Comparison of ENCODE assay signal across 28 mouse cellular contexts in genomic region chr2:5598533-5598932, GRCm38 (mm10).
DNase-seq lines count a peak whose midpoint lies in the region; ATAC-seq and TF ChIP-seq lines count a peak whose summit lies in the region.
"Had no signal": no experiment of that assay in that cellular context is flagged by ENCODE, and none has a peak within 500 bp of the region (broad histone marks: within the 10 kb centered on the region; RNA-seq: fewer than 3 reads in every experiment).

No protein-coding gene starts in this region.

- H3K9me3 ChIP-seq in intestine, embryonic 14.5 days (ENCODE audit: control insufficient read depth, low read length) = no peaks in the 10 kb centered on the region
- H3K9me3 ChIP-seq in intestine, postnatal 0 days (ENCODE audit: control insufficient read depth) = no peaks in the 10 kb centered on the region
- H3K9me3 ChIP-seq in hindbrain, postnatal 0 days (ENCODE audit: low read length) = no peaks in the 10 kb centered on the region
- H3K9me3 ChIP-seq in hindbrain, embryonic 11.5 days (ENCODE audit: control insufficient read depth, low read length) = no peaks in the 10 kb centered on the region
- H3K9me3 ChIP-seq: embryonic facial prominence, embryonic 10.5 days; embryonic facial prominence, embryonic 13.5 days; forebrain, embryonic 12.5 days; forebrain, embryonic 15.5 days; G1E had no signal

- no peak overlapping the region for H3K9ac ChIP-seq in intestine, embryonic 14.5 days (ENCODE audit: low read length)
- no peak overlapping the region for H3K9ac ChIP-seq in intestine, postnatal 0 days (ENCODE audit: low read depth, low read length)
- H3K9ac ChIP-seq in hindbrain, postnatal 0 days (replicated peaks; ENCODE audit: low read length) = no peak overlapping the region
- H3K9ac ChIP-seq in hindbrain, embryonic 11.5 days (ENCODE audit: low read depth, low read length) = no peak overlapping the region
- H3K9ac ChIP-seq: embryonic facial prominence, embryonic 13.5 days; forebrain, embryonic 12.5 days; forebrain, embryonic 15.5 days; hindbrain, embryonic 14.5 days had no signal

- no peaks in the 10 kb centered on the region for H3K36me3 ChIP-seq in intestine, embryonic 14.5 days (ENCODE audit: control insufficient read depth, insufficient read depth, low read length)
- no peaks in the 10 kb centered on the region for H3K36me3 ChIP-seq in intestine, postnatal 0 days (ENCODE audit: control insufficient read depth, insufficient read depth)
- no peaks in the 10 kb centered on the region for H3K36me3 ChIP-seq in hindbrain, postnatal 0 days (ENCODE audit: insufficient read depth, low read length)
- H3K36me3 ChIP-seq in hindbrain, embryonic 11.5 days (ENCODE audit: control insufficient read depth, insufficient read depth, low read length) = no peaks in the 10 kb centered on the region
- H3K36me3 ChIP-seq: embryonic facial prominence, embryonic 10.5 days; embryonic facial prominence, embryonic 13.5 days; forebrain, embryonic 12.5 days; forebrain, embryonic 15.5 days; G1E had no signal

- H3K27ac ChIP-seq in layer of hippocampus, adult 2 months = peak overlapping the region; percentile 1; the same call in 1 of the 2 replicates
- peak overlapping the region; percentile 64; the same call in 1 of the 2 replicates for H3K27ac ChIP-seq in intestine, embryonic 14.5 days (ENCODE audit: low read depth)
- peak overlapping the region; percentile 78 for H3K27ac ChIP-seq in intestine, postnatal 0 days (ENCODE audit: low read depth, low read length)
- H3K27ac ChIP-seq in hindbrain, postnatal 0 days = no peak overlapping the region
- H3K27ac ChIP-seq in hindbrain, embryonic 11.5 days (ENCODE audit: low read depth, low read length) = no peak overlapping the region
- H3K27ac ChIP-seq: embryonic facial prominence, embryonic 10.5 days; embryonic facial prominence, embryonic 13.5 days; forebrain, embryonic 12.5 days; forebrain, embryonic 15.5 days; gastrocnemius, adult 2 months; hindbrain, embryonic 14.5 days had no signal

- H3K27me3 ChIP-seq in intestine, embryonic 14.5 days (replicated peaks; ENCODE audit: control insufficient read depth, insufficient read depth, low read length) = no peaks in the 10 kb centered on the region
- H3K27me3 ChIP-seq in intestine, postnatal 0 days (replicated peaks; ENCODE audit: control insufficient read depth, insufficient read depth, low read length) = no peaks in the 10 kb centered on the region
- no peaks in the 10 kb centered on the region for H3K27me3 ChIP-seq in hindbrain, postnatal 0 days (ENCODE audit: insufficient read depth, low read length)
- H3K27me3 ChIP-seq in hindbrain, embryonic 11.5 days (ENCODE audit: control insufficient read depth, insufficient read depth, low read length) = no peaks in the 10 kb centered on the region
- H3K27me3 ChIP-seq: CH12.LX; embryonic facial prominence, embryonic 13.5 days; forebrain, embryonic 12.5 days; forebrain, embryonic 15.5 days; Patski had no signal

- H3K4me3 ChIP-seq in layer of hippocampus, adult 2 months = no peak overlapping the region
- H3K4me3 ChIP-seq in intestine, embryonic 14.5 days (ENCODE audit: low read depth, low read length) = no peak overlapping the region
- H3K4me3 ChIP-seq in intestine, postnatal 0 days (ENCODE audit: low read depth, low read length) = no peak overlapping the region
- no peak overlapping the region for H3K4me3 ChIP-seq in hindbrain, postnatal 0 days (ENCODE audit: low read length)
- H3K4me3 ChIP-seq in hindbrain, embryonic 11.5 days (ENCODE audit: low read depth, low read length) = no peak overlapping the region
- H3K4me3 ChIP-seq: embryonic facial prominence, embryonic 10.5 days; embryonic facial prominence, embryonic 13.5 days; erythroblast, embryonic 14.5 days; forebrain, embryonic 12.5 days; forebrain, embryonic 15.5 days; gastrocnemius, adult 2 months had no signal

- H3K4me2 ChIP-seq in intestine, embryonic 14.5 days (ENCODE audit: low read length) = no peak overlapping the region
- no peak overlapping the region for H3K4me2 ChIP-seq in intestine, postnatal 0 days (replicated peaks; ENCODE audit: low read depth)
- H3K4me2 ChIP-seq in hindbrain, postnatal 0 days (ENCODE audit: low read depth, low read length) = no peak overlapping the region
- H3K4me2 ChIP-seq in hindbrain, embryonic 11.5 days (replicated peaks; ENCODE audit: low read depth, low read length) = no peak overlapping the region
- H3K4me2 ChIP-seq: embryonic facial prominence, embryonic 13.5 days; forebrain, embryonic 12.5 days; forebrain, embryonic 15.5 days; heart, embryonic 11.5 days; hindbrain, embryonic 14.5 days had no signal

- no peak for DNase-seq in layer of hippocampus, adult 2 months (ENCODE audit: low spot score in 2 of 2)
- no peak for DNase-seq in layer of hippocampus, postnatal 36 days
- no peak for DNase-seq in intestine, embryonic 14.5 days (ENCODE audit: low spot score)
- DNase-seq in hindbrain, postnatal 0 days (ENCODE audit: low spot score) = no peak
- DNase-seq in hindbrain, embryonic 11.5 days (ENCODE audit: low spot score) = no peak
- DNase-seq: adrenal gland, adult 2 months; adrenal gland, postnatal 14 days; B cell, adult 2 months; cerebellum, adult 11-12 months; cerebellum, adult 8-10 months; cerebellum, postnatal 10 days; cerebellum, postnatal 36 days; embryo, embryonic 11 days; gastrocnemius, adult 2 months; gastrocnemius, postnatal 14 days; heart, adult 11 months; kidney, adult 11 months had no signal

- TF ChIP-seq CTCF in layer of hippocampus, adult 2 months (conservative IDR thresholded peaks at IDR 0.05) = no peak
- no peak for TF ChIP-seq CTCF in intestine, postnatal 0 days (IDR thresholded peaks at IDR 0.05; ENCODE audit: low read depth)
- no peak for TF ChIP-seq CTCF in hindbrain, postnatal 0 days (IDR thresholded peaks at IDR 0.05; ENCODE audit: low read depth)

- peaks cover 13% of the 10 kb centered on the region for H3K4me1 ChIP-seq in intestine, embryonic 14.5 days (replicated peaks; ENCODE audit: control insufficient read depth, insufficient read depth, low read length)
- peaks cover 21% of the 10 kb centered on the region for H3K4me1 ChIP-seq in intestine, postnatal 0 days (replicated peaks; ENCODE audit: control insufficient read depth, insufficient read depth, low read length)
- H3K4me1 ChIP-seq in hindbrain, postnatal 0 days (ENCODE audit: insufficient read depth, low read length) = 0 out of 2 replicates have a peak, but pooled peaks cover 7% of the 10 kb centered on the region
- 0 out of 2 replicates have a peak, but pooled peaks cover 3% of the 10 kb centered on the region for H3K4me1 ChIP-seq in hindbrain, embryonic 11.5 days (replicated peaks; ENCODE audit: control insufficient read depth, insufficient read depth, low read length)

- whole genome bisulfite sequencing in intestine, embryonic 14.5 days = 96% methylated on average over 5 of the region's 5 CpGs
- 94% methylated on average over 5 of the region's 5 CpGs for WGBS in intestine, postnatal 0 days
- 94% methylated on average over 5 of the region's 5 CpGs for WGBS in hindbrain, postnatal 0 days
- WGBS in hindbrain, embryonic 11.5 days = 94% methylated on average over 5 of the region's 5 CpGs

- ATAC-seq in intestine, embryonic 14.5 days (replicated peaks; ENCODE audit: low FRiP score, low TSS enrichment, low read depth) = no peak
- no peak for ATAC-seq in intestine, postnatal 0 days
- no peak for ATAC-seq in hindbrain, postnatal 0 days
- no peak for ATAC-seq in hindbrain, embryonic 11.5 days (ENCODE audit: low FRiP score)
- ATAC-seq: forebrain, embryonic 15.5 days; Patski had no signal

Comparison
In these comparisons a context has a peak if more than half of its experiments do, and no peak if none do; other contexts are left out.
1. H3K27ac ChIP-seq: peak in layer of hippocampus, adult 2 months (single experiment), intestine, embryonic 14.5 days (single experiment) and intestine, postnatal 0 days (single experiment); none in hindbrain, postnatal 0 days (single experiment) and hindbrain, embryonic 11.5 days (single experiment).